Mouse (Mus musculus) heart, embryonic 13.5 days (tissue): Measurements from ENCODE around the gene Greb1. TPM values are rescaled to one million over a fixed set of nuclear protein-coding genes. Genes with fewer than 3 reads are reported as not detected.

Experiments
- ATAC-seq: fragments of 200-750 bp; cut with Nextera tagmentation; 2 replicates; pipeline ENCODE4 v1.8.0; 2017; ENCODE audit warnings: moderate TSS enrichment; ENCODE audit not compliant: insufficient number of reproducible peaks, low FRiP score, low TSS enrichment; ENCODE audit errors: extremely low read depth
- H3K27ac ChIP-seq: fragments of 300-500 bp; sonication (generic); replicated peaks from 2 replicates; pipeline ENCODE4 v1.5.1; 2015; ENCODE audit warnings: moderate library complexity, mild to moderate bottlenecking, inconsistent platforms
- H3K27me3 ChIP-seq: fragments of 300-500 bp; sonication (generic); replicated peaks from 2 replicates; pipeline ENCODE4 v1.6.1; 2015; ENCODE audit warnings: mild to moderate bottlenecking, inconsistent platforms
- H3K36me3 ChIP-seq: fragments of 300-500 bp; sonication (generic); 2 replicates; pipeline ENCODE4 v1.6.1; 2015; ENCODE audit warnings: mild to moderate bottlenecking, inconsistent platforms
- H3K4me1 ChIP-seq: fragments of 300-500 bp; sonication (generic); 2 replicates; pipeline ENCODE4 v1.6.1; 2015; ENCODE audit warnings: inconsistent platforms
- H3K4me2 ChIP-seq: fragments of 300-500 bp; sonication (generic); 2 replicates; pipeline ENCODE4 v1.6.1; 2015; ENCODE audit warnings: inconsistent platforms, mild to moderate bottlenecking, moderate library complexity
- H3K4me3 ChIP-seq: fragments of 300-500 bp; sonication (generic); 2 replicates; pipeline ENCODE4 v1.5.1; 2015; ENCODE audit warnings: moderate library complexity, mild to moderate bottlenecking, inconsistent platforms
- H3K9ac ChIP-seq: fragments of 300-500 bp; sonication (generic); 2 replicates; pipeline ENCODE4 v1.6.1; 2015; ENCODE audit warnings: inconsistent platforms, mild to moderate bottlenecking, moderate library complexity
- H3K9me3 ChIP-seq: fragments of 300-500 bp; sonication (generic); 2 replicates; pipeline ENCODE4 v1.6.1; 2016; ENCODE audit warnings: inconsistent platforms
- WGBS: fragments of 180-500 bp; shearing (Covaris S2); methylation state at CpG from one replicate; pipeline ENCODE4 v1.1.7; 2015; ENCODE audit warnings: mixed read lengths; 5-methylcytosine and 5-hydroxymethylcytosine counted together
- polyA plus RNA-seq: library from polyadenylated mRNA; unstranded; fragments of >200 nt; fragmentation: Nextera tagmentation; extraction: Ambion mirVana; gene quantifications from 2 replicates; pipeline ENCODE4 v1.2.1, GENCODE M21; 2015

Gene Greb1
- polyA plus RNA-seq, 1 experiment from 2014 or later = 0.44 TPM

DNA sequence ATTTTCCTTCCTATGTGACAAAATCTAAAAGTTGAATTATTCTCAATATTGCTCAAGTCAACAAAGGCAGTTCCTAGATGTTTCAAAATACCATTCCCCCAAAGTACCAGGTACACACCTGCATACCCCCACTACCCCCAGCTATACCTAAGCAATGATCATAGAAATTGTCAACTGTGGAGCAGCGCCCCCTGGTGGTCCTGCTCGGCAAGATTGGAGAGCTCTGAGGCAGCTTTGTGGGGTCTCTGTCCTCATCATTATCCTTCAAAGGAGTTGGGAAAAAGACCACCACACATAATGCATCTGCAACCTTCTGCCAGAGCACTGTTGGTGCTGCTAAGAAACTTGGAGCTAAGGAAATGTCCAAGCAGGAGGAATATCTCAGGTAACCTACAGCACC, 46.4 kb downstream of the Greb1 start:
- Histone ChIP-seq H3K9me3 (no peaks in the 10 kb centered on the region), H3K27ac (no peak overlapping the region), H3K27me3 (no peaks in the 10 kb centered on the region), H3K4me1 (peaks cover 5% of the 10 kb centered on the region; the same call in 1 of the 2 replicates), H3K4me3 (no peak overlapping the region), H3K36me3 (no peaks in the 10 kb centered on the region), H3K4me2 (no peak overlapping the region), H3K9ac (no peak overlapping the region)
- ATAC-seq = no peak
- 0% methylated on average over 2 of the region's 2 CpGs for WGBS

DNA sequence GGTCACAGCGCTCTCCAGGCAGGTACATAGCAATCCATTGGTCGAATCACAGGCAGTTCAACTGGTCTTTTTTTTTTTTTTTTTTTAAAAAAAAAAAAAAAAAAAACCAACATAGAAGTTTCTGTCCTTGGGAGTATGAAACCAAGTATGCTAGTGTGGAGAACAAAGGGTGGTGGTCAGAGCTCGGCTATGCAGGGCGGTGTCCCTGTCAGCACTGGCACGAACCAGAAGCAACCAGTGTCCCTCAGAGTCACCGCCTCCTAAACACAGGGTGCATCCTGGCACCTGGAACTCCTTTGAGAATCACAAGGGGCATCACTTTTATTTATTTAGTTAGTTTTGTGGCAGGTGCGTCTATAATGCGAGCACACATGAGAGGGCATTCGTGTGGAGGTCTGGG, 47.1 kb downstream of the Greb1 start:
- no peak for ATAC-seq
- H3K4me2 ChIP-seq = no peak overlapping the region
- WGBS = 83% methylated on average over 9 of the region's 9 CpGs

GRCm38 (mm10) chr12:16753110-16753509, 47.6 kb downstream of the Greb1 start:
- 25% methylated on average over 8 of the region's 8 CpGs for WGBS
- Histone ChIP-seq H3K27me3 (no peaks in the 10 kb centered on the region), H3K9me3 (no peaks in the 10 kb centered on the region), H3K27ac (no peak overlapping the region), H3K4me2 (0 out of 2 replicates have a peak overlapping the region, but pooled peaks have one; percentile 36), H3K9ac (no peak overlapping the region), H3K36me3 (no peaks in the 10 kb centered on the region), H3K4me3 (no peak overlapping the region), H3K4me1 (peaks cover 5% of the 10 kb centered on the region; the same call in 1 of the 2 replicates)
- no peak for ATAC-seq

More for the DNA sequence above, 47.1 kb downstream of the Greb1 start:
- Histone ChIP-seq H3K4me1 (peaks cover 5% of the 10 kb centered on the region; the same call in 1 of the 2 replicates), H3K9ac (no peak overlapping the region), H3K4me3 (no peak overlapping the region), H3K27ac (no peak overlapping the region), H3K36me3 (no peaks in the 10 kb centered on the region), H3K9me3 (no peaks in the 10 kb centered on the region), H3K27me3 (no peaks in the 10 kb centered on the region)

GRCm38 (mm10) chr12:16752236-16752840, 48.3 kb downstream of the Greb1 start:
- no peaks in the 10 kb centered on the region for H3K27me3 ChIP-seq
- no peak overlapping the region for H3K9ac ChIP-seq
- WGBS = 75% methylated on average over 12 of the region's 12 CpGs
- no peaks in the 10 kb centered on the region for H3K36me3 ChIP-seq
- H3K27ac ChIP-seq = no peak overlapping the region
- no peak for ATAC-seq
- H3K4me2 ChIP-seq = no peak overlapping the region
- H3K4me1 ChIP-seq = peaks cover 5% of the 10 kb centered on the region; the same call in 1 of the 2 replicates
- no peaks in the 10 kb centered on the region for H3K9me3 ChIP-seq
- no peak overlapping the region for H3K4me3 ChIP-seq

DNA sequence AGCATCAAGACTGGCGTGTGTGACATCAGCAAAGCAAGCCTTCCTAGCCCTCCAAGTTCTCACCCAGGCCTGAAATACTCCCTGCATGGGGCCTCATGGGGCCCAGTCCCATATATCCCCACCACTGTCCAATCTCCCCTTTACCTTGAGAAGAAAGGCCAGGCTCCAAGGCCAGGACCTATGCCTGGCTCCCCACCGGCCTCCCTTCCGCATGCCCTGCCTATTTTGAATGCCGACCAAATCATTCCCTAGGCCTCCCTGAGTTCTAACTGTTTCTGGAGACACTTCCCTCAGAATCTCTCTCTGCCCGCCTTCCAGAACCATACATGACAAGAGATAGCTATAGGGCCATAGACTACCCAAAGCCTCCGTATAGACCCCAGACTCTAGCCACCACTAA, 49.1 kb downstream of the Greb1 start:
- no peak overlapping the region for H3K27ac ChIP-seq
- no peaks in the 10 kb centered on the region for H3K9me3 ChIP-seq
- H3K36me3 ChIP-seq = no peaks in the 10 kb centered on the region
- ATAC-seq = no peak
- H3K27me3 ChIP-seq = no peaks in the 10 kb centered on the region
- no peak overlapping the region for H3K9ac ChIP-seq
- no peak overlapping the region for H3K4me2 ChIP-seq
- WGBS = 87% methylated on average over 6 of the region's 6 CpGs
- peaks cover 5% of the 10 kb centered on the region; the same call in 1 of the 2 replicates for H3K4me1 ChIP-seq
- no peak overlapping the region for H3K4me3 ChIP-seq

- Histone ChIP-seq H3K4me1 (peaks cover 6% of the 10 kb centered on the region), H3K4me2 (peak overlapping the region; percentile 40), H3K36me3 (no peaks in the 10 kb centered on the region), H3K9ac (no peak overlapping the region), H3K4me3 (no peak overlapping the region; the same call in 1 of the 2 replicates), H3K27me3 (no peaks in the 10 kb centered on the region), H3K9me3 (no peaks in the 10 kb centered on the region), H3K27ac (no peak overlapping the region)
- ATAC-seq = no peak
- WGBS = 18% methylated on average over 5 of the region's 5 CpGs
Measured at GRCm38 (mm10) chr12:16740059-16740458, 60.6 kb downstream of the Greb1 start.

DNA sequence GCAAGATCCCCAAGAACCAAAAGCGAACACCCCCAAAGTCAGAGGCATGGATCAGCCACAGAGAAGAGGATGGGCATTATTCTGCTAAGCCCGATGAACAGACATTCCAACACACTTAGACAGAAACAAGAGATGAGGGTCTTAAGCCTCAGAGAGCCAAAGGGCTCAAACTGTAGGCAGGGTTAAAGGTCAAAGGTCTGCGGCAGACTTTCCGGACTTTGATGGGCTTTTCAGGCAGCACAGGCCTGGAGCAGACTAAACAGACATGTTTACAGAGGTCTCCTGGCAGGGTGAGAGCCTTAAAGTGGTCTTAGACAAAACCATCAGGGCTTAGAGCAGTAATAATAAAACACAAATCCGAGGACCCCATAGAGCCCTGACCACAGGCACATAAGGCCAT, 63.4 kb downstream of the Greb1 start:
- Histone ChIP-seq H3K4me2 (no peak overlapping the region), H3K27me3 (no peaks in the 10 kb centered on the region), H3K4me3 (no peak overlapping the region), H3K27ac (no peak overlapping the region), H3K9me3 (no peaks in the 10 kb centered on the region), H3K9ac (no peak overlapping the region), H3K36me3 (no peaks in the 10 kb centered on the region), H3K4me1 (peaks cover 11% of the 10 kb centered on the region)
- 62% methylated on average over 5 of the region's 5 CpGs for WGBS
- no peak for ATAC-seq

DNA sequence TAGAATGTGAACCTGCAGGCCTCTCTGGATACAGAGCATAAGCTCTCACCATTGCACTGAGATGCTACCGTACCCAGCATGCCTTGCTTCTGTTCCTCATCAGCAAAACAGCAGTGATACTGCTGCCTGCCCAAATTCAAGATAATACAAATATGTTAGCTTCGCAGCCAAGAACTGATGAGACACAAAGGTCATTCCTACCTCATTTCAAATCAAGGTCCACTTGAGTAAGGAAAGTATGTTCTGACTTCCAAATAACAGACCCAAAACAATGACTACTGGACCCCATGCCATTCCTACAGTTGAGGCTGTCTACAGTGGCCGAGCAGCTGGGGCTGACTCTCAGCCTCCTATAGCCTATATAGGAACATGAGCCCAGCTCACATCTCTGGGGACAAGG, 66.0 kb downstream of the Greb1 start:
- ATAC-seq = no peak
- 72% methylated on average over 3 of the region's 3 CpGs for WGBS
- no peak overlapping the region for H3K27ac ChIP-seq

DNA sequence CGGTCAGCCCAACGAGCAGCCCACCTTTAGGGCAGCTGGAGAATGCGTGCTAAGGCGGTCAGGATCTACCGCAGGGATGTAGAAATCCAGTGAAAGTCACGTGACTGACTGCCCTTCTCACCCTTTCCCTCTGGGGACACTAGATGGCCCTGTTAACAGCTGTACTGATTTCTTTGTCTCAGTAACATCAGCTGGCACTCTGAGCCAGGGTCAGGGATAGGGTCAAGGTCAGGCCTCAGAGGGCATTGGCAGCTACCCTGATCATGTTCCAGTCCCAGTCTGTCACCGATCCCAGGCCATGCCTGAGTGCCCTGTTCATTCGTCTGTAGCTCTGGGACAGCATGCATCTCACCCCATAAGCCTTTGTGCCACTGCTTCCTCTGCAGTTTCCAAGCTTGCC, 66.7 kb downstream of the Greb1 start:
- H3K36me3 ChIP-seq = no peaks in the 10 kb centered on the region
- ATAC-seq = no peak
- H3K9me3 ChIP-seq = no peaks in the 10 kb centered on the region
- no peak overlapping the region for H3K27ac ChIP-seq
- no peak overlapping the region for H3K4me3 ChIP-seq
- H3K27me3 ChIP-seq = no peaks in the 10 kb centered on the region
- peaks cover 15% of the 10 kb centered on the region for H3K4me1 ChIP-seq
- no peak overlapping the region for H3K9ac ChIP-seq
- 51% methylated on average over 8 of the region's 8 CpGs for WGBS
- no peak overlapping the region for H3K4me2 ChIP-seq

More for the DNA sequence above, 66.0 kb downstream of the Greb1 start:
- H3K4me2 ChIP-seq = no peak overlapping the region
- H3K9ac ChIP-seq = no peak overlapping the region
- no peaks in the 10 kb centered on the region for H3K27me3 ChIP-seq
- peaks cover 15% of the 10 kb centered on the region for H3K4me1 ChIP-seq
- no peaks in the 10 kb centered on the region for H3K9me3 ChIP-seq
- no peak overlapping the region for H3K4me3 ChIP-seq
- H3K36me3 ChIP-seq = no peaks in the 10 kb centered on the region

DNA sequence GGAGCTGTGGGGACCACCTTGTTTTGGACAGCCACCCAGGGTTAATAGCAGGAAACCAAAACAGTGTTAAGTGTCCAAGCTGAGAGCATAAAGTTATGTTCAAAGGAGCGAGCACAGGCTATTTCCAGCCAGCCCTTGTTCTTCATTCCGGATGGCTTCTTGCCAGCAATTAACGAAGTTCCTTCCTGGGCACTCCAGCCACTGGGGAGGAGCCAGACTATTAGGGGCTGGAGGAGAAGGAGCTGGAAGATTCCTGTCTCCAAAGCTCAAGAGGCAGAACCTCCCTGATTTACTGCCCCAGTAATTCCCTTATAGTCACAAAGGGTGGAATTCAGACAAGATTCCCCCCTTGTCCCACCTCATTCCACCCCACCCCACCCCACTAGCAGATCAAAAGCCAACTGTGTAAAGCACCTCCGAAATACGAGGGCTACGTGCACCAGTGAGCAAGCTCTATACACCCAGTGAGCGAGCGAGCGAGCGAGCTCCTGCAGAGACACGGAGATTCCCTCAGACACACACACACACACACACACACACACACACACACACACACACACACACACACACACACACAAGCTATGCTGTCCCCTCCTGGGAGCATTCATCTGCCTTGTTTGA, 69.5 kb downstream of the Greb1 start:
- Histone ChIP-seq H3K4me1 (peaks cover 21% of the 10 kb centered on the region), H3K36me3 (no peaks in the 10 kb centered on the region), H3K27ac (peak overlapping the region; percentile 16; the same call in 1 of the 2 replicates), H3K9me3 (no peaks in the 10 kb centered on the region), H3K27me3 (no peaks in the 10 kb centered on the region), H3K4me3 (no peak overlapping the region), H3K4me2 (no peak overlapping the region), H3K9ac (no peak overlapping the region)
- ATAC-seq = no peak
- 59% methylated on average over 11 of the region's 11 CpGs for WGBS

DNA sequence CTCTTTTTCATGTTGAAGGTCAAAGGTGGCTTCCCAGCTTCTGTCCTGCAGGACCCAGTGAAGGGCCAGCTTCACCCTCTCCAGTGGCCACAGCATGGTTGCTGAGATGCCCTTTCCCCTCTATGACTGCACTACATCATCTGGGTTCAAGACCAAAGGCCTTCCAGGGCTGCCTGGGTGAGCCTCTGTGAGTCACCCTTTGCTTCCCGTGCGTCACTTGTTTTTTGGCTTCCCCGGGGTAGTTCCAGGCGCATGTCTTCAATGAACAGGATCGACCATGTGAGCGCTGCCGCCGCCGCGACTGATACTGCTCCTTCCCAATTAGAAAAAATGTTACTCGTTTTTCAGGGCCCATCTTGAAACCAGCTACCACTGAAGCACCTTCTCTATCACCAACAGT, 70.5 kb downstream of the Greb1 start:
- no peak overlapping the region for H3K27ac ChIP-seq
- H3K4me2 ChIP-seq = no peak overlapping the region
- no peaks in the 10 kb centered on the region for H3K36me3 ChIP-seq
- H3K27me3 ChIP-seq = no peaks in the 10 kb centered on the region
- no peak for ATAC-seq
- H3K4me3 ChIP-seq = no peak overlapping the region
- H3K9me3 ChIP-seq = no peaks in the 10 kb centered on the region
- H3K4me1 ChIP-seq = peaks cover 24% of the 10 kb centered on the region
- 89% methylated on average over 11 of the region's 11 CpGs for WGBS
- no peak overlapping the region for H3K9ac ChIP-seq

DNA sequence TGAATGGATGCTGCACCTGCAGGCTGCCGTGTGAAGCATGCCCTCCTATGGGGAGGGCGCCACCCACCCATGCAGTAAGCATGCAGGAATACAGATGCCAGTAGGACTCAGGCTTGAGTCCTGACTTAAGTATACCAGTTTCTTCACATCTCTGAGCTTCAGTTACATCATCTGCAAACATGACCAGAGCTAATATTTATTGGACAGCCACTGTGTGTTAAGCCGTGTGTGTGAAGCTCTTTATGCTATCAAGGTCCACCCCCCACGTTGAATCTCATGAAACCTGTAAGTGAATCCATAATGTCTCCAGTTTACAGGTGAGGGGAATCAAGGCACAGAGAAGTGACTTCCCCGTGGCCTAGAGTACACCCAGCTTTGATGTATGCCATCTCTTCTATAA, 72.5 kb downstream of the Greb1 start:
- Histone ChIP-seq H3K4me3 (no peak overlapping the region), H3K36me3 (no peaks in the 10 kb centered on the region), H3K4me1 (peaks cover 26% of the 10 kb centered on the region), H3K9me3 (no peaks in the 10 kb centered on the region), H3K27me3 (no peaks in the 10 kb centered on the region), H3K4me2 (no peak overlapping the region), H3K9ac (no peak overlapping the region), H3K27ac (no peak overlapping the region)
- no peak for ATAC-seq
- 87% methylated on average over 5 of the region's 5 CpGs for WGBS
